Mouse (Mus musculus): ENCODE measurements at regions not wholly inside any gene's neighbourhood (a gene's known extent, or its start where the extent isn't known, plus 50 kb on each side); places are given as distances from the start of the nearest gene placed in this dataset.

DNA sequence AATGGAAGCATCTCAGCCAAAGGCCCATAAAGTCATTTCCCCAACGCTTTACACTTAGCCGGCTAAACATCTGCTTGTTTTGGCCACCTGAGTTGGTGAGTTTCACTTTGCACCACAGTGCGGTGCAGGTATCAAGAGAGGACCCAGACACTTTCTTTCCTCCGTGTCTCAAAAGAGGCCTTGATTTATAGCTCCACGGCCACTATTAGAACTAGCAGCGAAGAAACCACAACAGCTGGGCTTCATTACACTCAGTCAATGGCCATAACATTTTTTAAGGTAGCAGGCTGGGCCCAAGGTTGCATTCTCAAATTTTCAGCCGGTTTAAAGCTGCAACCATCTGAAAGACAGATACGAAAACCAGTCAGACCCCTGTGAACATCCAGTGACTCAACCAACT lies 103.4 kb downstream of the Mreg start:
- H3K9me3 ChIP-seq (ENCODE audit: control insufficient read depth, low read length), result no peaks in the 10 kb centered on the region
- H3K27me3 ChIP-seq (replicated peaks; ENCODE audit: control insufficient read depth, insufficient read depth, low read length), result no peaks in the 10 kb centered on the region
- 94% methylated on average over 8 of the region's 8 CpGs for WGBS
- no peaks in the 10 kb centered on the region for H3K4me1 ChIP-seq (replicated peaks; ENCODE audit: control insufficient read depth, insufficient read depth, low read length)
- H3K27ac ChIP-seq (ENCODE audit: low read length), result no peak overlapping the region
- H3K36me3 ChIP-seq (ENCODE audit: control insufficient read depth, insufficient read depth), result no peaks in the 10 kb centered on the region
- no peak overlapping the region for H3K9ac ChIP-seq (replicated peaks; ENCODE audit: low read depth, low read length)
- H3K4me2 ChIP-seq (ENCODE audit: low read length), result no peak overlapping the region
- no peak overlapping the region for H3K4me3 ChIP-seq (replicated peaks; ENCODE audit: low read length)
- no peak for ATAC-seq

DNA sequence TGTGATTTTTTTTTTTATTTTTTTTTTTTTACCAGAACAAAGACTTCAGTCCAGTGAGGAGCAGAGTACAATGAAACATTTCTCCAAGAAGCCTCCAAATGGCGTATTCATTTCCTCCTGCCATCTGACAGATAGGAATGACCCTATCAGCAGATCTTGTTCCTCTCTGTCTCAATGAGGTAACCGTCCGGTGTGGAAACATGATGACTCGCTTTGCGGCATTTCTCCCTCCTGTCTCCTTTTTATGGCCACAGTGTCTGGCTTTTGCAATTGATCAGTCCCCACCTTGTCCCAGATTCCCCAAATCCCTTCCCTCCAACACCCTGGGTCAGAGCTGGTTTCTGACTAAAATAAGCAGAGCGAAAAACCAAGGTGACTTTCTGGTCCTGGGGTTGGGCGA lies 105.0 kb downstream of the Mreg start:
- WGBS, result 89% methylated on average over 7 of the region's 7 CpGs
- Histone ChIP-seq H3K4me2 (ENCODE audit: low read length) (no peak overlapping the region), H3K27ac (ENCODE audit: low read length) (no peak overlapping the region), H3K4me3 (replicated peaks; ENCODE audit: low read length) (no peak overlapping the region), H3K4me1 (replicated peaks; ENCODE audit: control insufficient read depth, insufficient read depth, low read length) (no peaks in the 10 kb centered on the region), H3K9ac (replicated peaks; ENCODE audit: low read depth, low read length) (no peak overlapping the region), H3K9me3 (ENCODE audit: control insufficient read depth, low read length) (no peaks in the 10 kb centered on the region), H3K27me3 (replicated peaks; ENCODE audit: control insufficient read depth, insufficient read depth, low read length) (no peaks in the 10 kb centered on the region), H3K36me3 (ENCODE audit: control insufficient read depth, insufficient read depth) (no peaks in the 10 kb centered on the region)
- ATAC-seq, result no peak

DNA sequence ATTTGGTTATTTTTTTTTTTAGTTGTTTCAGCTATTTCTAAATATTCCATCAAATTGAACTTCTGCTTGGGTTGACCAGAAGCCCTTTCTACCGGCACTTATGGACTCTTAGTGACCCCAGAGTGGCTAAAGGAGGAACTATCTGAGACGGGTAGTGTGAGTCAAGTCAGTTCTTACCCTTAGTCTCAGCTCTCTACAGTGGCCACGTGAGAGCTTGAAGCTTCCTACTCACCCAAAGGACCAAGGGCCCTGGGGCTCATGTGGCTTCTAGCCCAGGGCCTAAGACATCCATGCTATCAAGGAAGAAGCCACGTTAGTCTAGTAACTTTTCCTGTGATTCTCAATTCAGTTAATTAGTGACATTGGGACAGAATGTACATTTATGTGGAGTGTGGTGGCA lies 105.5 kb downstream of the Mreg start:
- Histone ChIP-seq H3K27ac (ENCODE audit: low read length) (no peak overlapping the region), H3K9me3 (ENCODE audit: control insufficient read depth, low read length) (no peaks in the 10 kb centered on the region), H3K9ac (replicated peaks; ENCODE audit: low read depth, low read length) (no peak overlapping the region), H3K27me3 (replicated peaks; ENCODE audit: control insufficient read depth, insufficient read depth, low read length) (no peaks in the 10 kb centered on the region), H3K36me3 (ENCODE audit: control insufficient read depth, insufficient read depth) (no peaks in the 10 kb centered on the region), H3K4me3 (replicated peaks; ENCODE audit: low read length) (no peak overlapping the region), H3K4me2 (ENCODE audit: low read length) (no peak overlapping the region), H3K4me1 (replicated peaks; ENCODE audit: control insufficient read depth, insufficient read depth, low read length) (no peaks in the 10 kb centered on the region)
- 84% methylated on average over 4 of the region's 4 CpGs for WGBS
- ATAC-seq, result no peak

DNA sequence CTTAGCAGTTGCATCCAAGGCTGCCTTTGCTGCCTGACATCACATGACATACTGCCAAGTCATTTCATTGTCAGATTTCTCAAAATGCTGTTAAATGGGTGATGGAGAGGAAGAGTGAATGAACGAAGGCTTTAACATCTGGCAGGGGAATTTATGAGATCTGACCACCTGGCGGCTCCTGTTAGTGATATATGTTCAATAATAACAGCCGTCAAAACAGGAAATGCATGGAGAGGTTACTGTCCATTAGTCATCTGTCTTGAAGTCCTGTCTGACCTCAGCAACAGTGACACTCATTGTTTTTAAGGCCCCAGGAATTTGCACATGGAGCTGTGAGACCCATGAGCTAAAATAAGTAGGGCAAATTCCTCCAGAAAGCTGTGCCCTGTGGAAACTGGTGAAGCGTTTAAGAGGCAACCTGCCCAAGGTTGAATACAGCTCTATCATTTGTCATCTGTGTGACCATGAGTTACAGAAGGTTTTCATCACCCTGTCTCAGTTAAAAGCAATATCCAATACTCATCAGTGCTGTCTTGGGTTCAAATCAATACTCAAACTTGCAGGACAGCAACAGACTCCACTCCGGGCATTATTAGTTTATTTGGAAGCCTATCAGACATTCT lies 106.6 kb downstream of the Mreg start:
- no peaks in the 10 kb centered on the region for H3K9me3 ChIP-seq (ENCODE audit: control insufficient read depth, low read length)
- H3K4me3 ChIP-seq (replicated peaks; ENCODE audit: low read length), result no peak overlapping the region
- 88% methylated on average over 5 of the region's 5 CpGs for WGBS
- no peaks in the 10 kb centered on the region for H3K36me3 ChIP-seq (ENCODE audit: control insufficient read depth, insufficient read depth)
- ATAC-seq, result no peak
- H3K27me3 ChIP-seq (replicated peaks; ENCODE audit: control insufficient read depth, insufficient read depth, low read length), result no peaks in the 10 kb centered on the region
- no peaks in the 10 kb centered on the region for H3K4me1 ChIP-seq (replicated peaks; ENCODE audit: control insufficient read depth, insufficient read depth, low read length)
- no peak overlapping the region for H3K4me2 ChIP-seq (ENCODE audit: low read length)
- H3K9ac ChIP-seq (replicated peaks; ENCODE audit: low read depth, low read length), result no peak overlapping the region
- H3K27ac ChIP-seq (ENCODE audit: low read length), result no peak overlapping the region

DNA sequence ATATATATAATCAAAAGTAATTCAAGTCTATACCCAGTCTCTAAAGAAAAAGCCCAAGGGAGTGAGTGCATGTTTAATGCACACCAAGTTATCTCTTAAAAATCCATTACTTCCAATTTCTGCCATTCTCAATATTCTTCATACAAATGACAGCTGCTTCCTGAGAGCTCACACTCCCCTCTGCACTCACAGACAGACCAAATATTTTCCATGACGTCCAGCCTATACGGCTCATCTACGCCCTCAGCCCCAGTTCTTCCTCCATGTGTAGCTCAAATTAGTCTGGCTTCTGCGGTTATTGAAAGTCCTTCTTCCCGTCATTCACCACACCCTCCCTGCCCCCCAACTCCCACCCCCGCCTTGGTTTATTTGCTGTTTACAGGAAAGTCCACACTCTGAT lies 108.1 kb downstream of the Mreg start:
- H3K36me3 ChIP-seq (ENCODE audit: control insufficient read depth, insufficient read depth), result no peaks in the 10 kb centered on the region
- H3K27me3 ChIP-seq (replicated peaks; ENCODE audit: control insufficient read depth, insufficient read depth, low read length), result no peaks in the 10 kb centered on the region
- no peak for ATAC-seq
- 87% methylated on average over 6 of the region's 6 CpGs for WGBS
- H3K9ac ChIP-seq (replicated peaks; ENCODE audit: low read depth, low read length), result no peak overlapping the region
- no peak overlapping the region for H3K4me3 ChIP-seq (replicated peaks; ENCODE audit: low read length)
- no peaks in the 10 kb centered on the region for H3K9me3 ChIP-seq (ENCODE audit: control insufficient read depth, low read length)
- no peaks in the 10 kb centered on the region for H3K4me1 ChIP-seq (replicated peaks; ENCODE audit: control insufficient read depth, insufficient read depth, low read length)
- no peak overlapping the region for H3K4me2 ChIP-seq (ENCODE audit: low read length)
- no peak overlapping the region for H3K27ac ChIP-seq (ENCODE audit: low read length)

DNA sequence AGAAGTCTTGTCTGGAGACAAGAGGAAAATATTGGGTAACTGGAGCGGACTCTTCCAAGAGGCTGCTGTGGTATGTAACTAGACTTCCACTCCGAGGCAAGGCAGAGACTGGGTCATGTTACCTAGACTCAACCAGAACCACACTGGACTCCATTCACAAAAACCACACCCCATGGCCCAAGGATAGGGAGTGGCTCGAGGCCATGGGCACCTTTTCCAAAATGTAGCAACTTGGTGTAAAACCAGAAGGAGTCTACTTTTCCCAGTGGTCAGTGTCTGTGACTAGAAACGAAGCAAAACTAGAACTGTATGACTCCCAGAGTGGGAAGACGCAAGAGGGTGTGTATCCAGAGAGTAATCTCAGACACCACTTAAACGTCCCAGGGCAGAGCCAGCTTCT lies 108.7 kb downstream of the Mreg start:
- Histone ChIP-seq H3K4me2 (ENCODE audit: low read length) (no peak overlapping the region), H3K27me3 (replicated peaks; ENCODE audit: control insufficient read depth, insufficient read depth, low read length) (no peaks in the 10 kb centered on the region), H3K27ac (ENCODE audit: low read length) (no peak overlapping the region), H3K4me1 (replicated peaks; ENCODE audit: control insufficient read depth, insufficient read depth, low read length) (no peaks in the 10 kb centered on the region), H3K36me3 (ENCODE audit: control insufficient read depth, insufficient read depth) (no peaks in the 10 kb centered on the region), H3K9ac (replicated peaks; ENCODE audit: low read depth, low read length) (no peak overlapping the region), H3K4me3 (replicated peaks; ENCODE audit: low read length) (no peak overlapping the region), H3K9me3 (ENCODE audit: control insufficient read depth, low read length) (no peaks in the 10 kb centered on the region)
- ATAC-seq, result no peak
- WGBS, result 90% methylated on average over 6 of the region's 6 CpGs

DNA sequence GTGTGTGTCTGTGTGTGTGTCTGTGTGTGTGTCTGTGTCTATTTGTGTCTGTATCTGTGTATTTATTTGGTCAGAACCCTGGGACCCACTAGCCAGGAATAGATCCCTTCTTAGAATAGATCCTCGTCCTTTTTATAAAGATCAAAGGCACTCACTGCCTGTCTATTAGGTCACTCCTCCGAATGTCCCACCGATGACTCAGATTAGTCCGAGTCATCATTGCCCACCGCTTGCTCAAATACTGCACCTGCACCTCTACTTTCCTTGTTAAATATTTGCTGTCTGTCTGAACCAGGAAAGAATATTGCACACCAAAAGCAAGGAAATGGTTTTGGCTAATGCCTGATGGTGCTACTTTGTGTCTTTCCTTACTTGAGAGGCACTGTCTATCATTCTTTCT lies 112.7 kb downstream of the Mreg start:
- 74% methylated on average over 5 of the region's 5 CpGs for WGBS
- Histone ChIP-seq H3K27me3 (replicated peaks; ENCODE audit: control insufficient read depth, insufficient read depth, low read length) (no peaks in the 10 kb centered on the region), H3K27ac (ENCODE audit: low read length) (no peak overlapping the region), H3K9ac (replicated peaks; ENCODE audit: low read depth, low read length) (no peak overlapping the region), H3K4me2 (ENCODE audit: low read length) (no peak overlapping the region), H3K9me3 (ENCODE audit: control insufficient read depth, low read length) (no peaks in the 10 kb centered on the region), H3K4me1 (replicated peaks; ENCODE audit: control insufficient read depth, insufficient read depth, low read length) (no peaks in the 10 kb centered on the region), H3K4me3 (replicated peaks; ENCODE audit: low read length) (no peak overlapping the region), H3K36me3 (ENCODE audit: control insufficient read depth, insufficient read depth) (no peaks in the 10 kb centered on the region)
- no peak for ATAC-seq

DNA sequence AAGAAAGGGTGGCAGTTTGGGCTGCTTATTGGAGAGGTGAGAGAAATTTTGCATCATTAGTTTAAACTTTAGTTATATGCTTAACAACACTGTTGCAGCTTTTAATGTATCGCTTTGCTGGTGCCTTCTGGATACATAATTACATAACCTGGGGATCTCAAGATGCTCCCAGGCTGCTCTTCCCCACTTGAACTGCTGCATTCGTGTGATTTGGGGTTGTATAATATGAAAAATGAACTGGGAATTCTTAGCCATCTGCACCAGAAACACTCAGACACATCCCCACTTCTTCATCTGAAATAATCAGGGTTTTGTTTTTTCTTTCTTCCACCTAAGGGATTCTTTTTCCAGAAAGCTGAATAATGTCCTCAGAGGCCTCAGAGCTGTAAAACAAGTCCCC lies 120.8 kb downstream of the Mreg start:
- Histone ChIP-seq H3K4me1 (replicated peaks; ENCODE audit: control insufficient read depth, insufficient read depth, low read length) (no peaks in the 10 kb centered on the region), H3K27ac (ENCODE audit: low read length) (no peak overlapping the region), H3K27me3 (replicated peaks; ENCODE audit: control insufficient read depth, insufficient read depth, low read length) (no peaks in the 10 kb centered on the region), H3K4me3 (replicated peaks; ENCODE audit: low read length) (no peak overlapping the region), H3K9ac (replicated peaks; ENCODE audit: low read depth, low read length) (no peak overlapping the region), H3K9me3 (ENCODE audit: control insufficient read depth, low read length) (no peaks in the 10 kb centered on the region), H3K36me3 (ENCODE audit: control insufficient read depth, insufficient read depth) (no peaks in the 10 kb centered on the region), H3K4me2 (ENCODE audit: low read length) (no peak overlapping the region)
- ATAC-seq, result no peak
- 81% methylated on average over 2 of the region's 2 CpGs for WGBS

DNA sequence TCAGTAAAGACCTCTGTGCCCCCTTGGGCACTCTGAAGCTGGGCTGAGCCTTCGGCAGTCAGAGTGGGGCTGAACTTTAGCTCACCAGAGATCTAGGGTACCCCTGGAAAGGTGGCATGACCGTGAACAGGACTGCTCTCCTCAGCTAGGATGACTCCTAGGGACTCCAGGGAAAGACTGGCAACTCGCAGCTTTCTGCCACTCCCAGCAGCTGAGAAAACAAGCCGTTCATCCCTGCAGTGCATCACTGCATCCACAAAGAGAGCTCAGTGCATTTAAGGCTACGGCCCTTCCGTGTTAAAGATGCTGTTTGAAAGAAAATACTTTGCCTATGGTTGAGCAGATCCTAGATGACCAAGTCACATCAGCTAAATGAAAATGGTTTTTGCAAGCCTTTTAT lies 126.4 kb downstream of the Mreg start:
- no peaks in the 10 kb centered on the region for H3K9me3 ChIP-seq (ENCODE audit: control insufficient read depth, low read length)
- H3K4me3 ChIP-seq (replicated peaks; ENCODE audit: low read length), result no peak overlapping the region
- H3K27ac ChIP-seq (ENCODE audit: low read length), result no peak overlapping the region
- H3K4me1 ChIP-seq (replicated peaks; ENCODE audit: control insufficient read depth, insufficient read depth, low read length), result no peaks in the 10 kb centered on the region
- 70% methylated on average over 6 of the region's 6 CpGs for WGBS
- no peak overlapping the region for H3K9ac ChIP-seq (replicated peaks; ENCODE audit: low read depth, low read length)
- H3K4me2 ChIP-seq (ENCODE audit: low read length), result no peak overlapping the region
- no peak for ATAC-seq
- H3K27me3 ChIP-seq (replicated peaks; ENCODE audit: control insufficient read depth, insufficient read depth, low read length), result no peaks in the 10 kb centered on the region
- no peaks in the 10 kb centered on the region for H3K36me3 ChIP-seq (ENCODE audit: control insufficient read depth, insufficient read depth)

DNA sequence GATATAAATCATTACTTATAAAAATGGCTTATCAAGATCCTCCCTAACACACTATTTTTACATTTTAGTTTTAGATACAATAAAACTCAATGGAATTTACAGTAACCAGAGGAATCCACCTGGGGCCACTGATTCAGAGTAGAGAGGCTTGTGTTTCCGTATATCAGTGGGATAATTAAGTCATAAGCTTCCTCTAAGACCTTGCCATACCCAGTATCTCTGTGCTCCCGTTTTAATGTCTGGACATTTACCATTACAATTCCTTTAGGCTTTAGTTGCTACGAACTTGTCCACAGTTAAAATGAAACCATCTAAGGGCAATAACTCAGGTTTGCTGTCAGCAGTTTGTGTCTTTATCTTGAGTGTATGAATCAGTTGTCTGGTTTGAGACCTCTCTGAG lies 127.9 kb downstream of the Mreg start:
- Histone ChIP-seq H3K4me2 (ENCODE audit: low read length) (no peak overlapping the region), H3K4me3 (replicated peaks; ENCODE audit: low read length) (no peak overlapping the region), H3K27me3 (replicated peaks; ENCODE audit: control insufficient read depth, insufficient read depth, low read length) (no peaks in the 10 kb centered on the region), H3K27ac (ENCODE audit: low read length) (no peak overlapping the region), H3K4me1 (replicated peaks; ENCODE audit: control insufficient read depth, insufficient read depth, low read length) (no peaks in the 10 kb centered on the region), H3K9ac (replicated peaks; ENCODE audit: low read depth, low read length) (no peak overlapping the region), H3K36me3 (ENCODE audit: control insufficient read depth, insufficient read depth) (no peaks in the 10 kb centered on the region), H3K9me3 (ENCODE audit: control insufficient read depth, low read length) (no peaks in the 10 kb centered on the region)
- ATAC-seq, result no peak
- WGBS, result 86% methylated on average over 3 of the region's 3 CpGs

All from forebrain, embryonic 16.5 days (tissue).